Mouse (Mus musculus): ENCODE data around the gene Pigh. TPM values are rescaled to one million over a fixed set of nuclear protein-coding genes. Genes with fewer than 3 reads are reported as not detected.

The Pigh gene
- total and polyA plus RNA-seq, 3 experiments = 14.7 to 60.1 (median 47.3) TPM

- H3K27me3 ChIP-seq (ENCODE audit: insufficient read depth, low read length) = peaks cover 3% of the 10 kb centered on the region; the same call in 1 of the 2 replicates
- no peaks in the 10 kb centered on the region for H3K9me3 ChIP-seq (replicated peaks)
- TF ChIP-seq GATA1 (IDR thresholded peaks at IDR 0.05; ENCODE audit: borderline replicate concordance, low read length) = no peak
- no peak for TF ChIP-seq GATA2 (IDR thresholded peaks at IDR 0.05; ENCODE audit: borderline replicate concordance, low read depth, low read length)
- TF ChIP-seq TAL1 (conservative IDR thresholded peaks at IDR 0.05; ENCODE audit: low read depth, low read length) = no peak
- H3K4me3 ChIP-seq (ENCODE audit: low read depth, low read length) = no peak overlapping the region
- no peak for DNase-seq (ENCODE audit: low spot score)
- ATAC-seq (ENCODE audit: extremely low read depth, insufficient number of reproducible peaks, low FRiP score, poor library complexity, severe bottlenecking) = no peak
- peaks cover 2% of the 10 kb centered on the region; the same call in 1 of the 2 replicates for H3K4me1 ChIP-seq (ENCODE audit: insufficient read depth, low read depth, low read length)
- peaks cover 35% of the 10 kb centered on the region for H3K36me3 ChIP-seq (replicated peaks)
Measured at GRCm38 (mm10) chr12:79069916-79070315, 19.5 kb downstream of the Pigh start.

- peaks cover 29% of the 10 kb centered on the region for H3K36me3 ChIP-seq (replicated peaks)
- H3K27me3 ChIP-seq (ENCODE audit: insufficient read depth, low read length) = peaks cover 9% of the 10 kb centered on the region; the same call in 1 of the 2 replicates
- TF ChIP-seq POLR2AphosphoS5 (IDR thresholded peaks at IDR 0.05; ENCODE audit: insufficient replicate concordance, low read depth, low read length) = no peak
- TF ChIP-seq TAL1 (conservative IDR thresholded peaks at IDR 0.05; ENCODE audit: low read depth, low read length) = no peak
- no peak for TF ChIP-seq GATA2 (IDR thresholded peaks at IDR 0.05; ENCODE audit: borderline replicate concordance, low read depth, low read length)
- TF ChIP-seq GATA1 (IDR thresholded peaks at IDR 0.05; ENCODE audit: borderline replicate concordance, low read length) = no peak
- no peak for TF ChIP-seq CTCF (IDR thresholded peaks at IDR 0.05; ENCODE audit: low read depth, low read length)
- H3K9me3 ChIP-seq (replicated peaks) = no peaks in the 10 kb centered on the region
- peaks cover 2% of the 10 kb centered on the region; the same call in 1 of the 2 replicates for H3K4me1 ChIP-seq (ENCODE audit: insufficient read depth, low read depth, low read length)
- ATAC-seq (ENCODE audit: extremely low read depth, insufficient number of reproducible peaks, low FRiP score, poor library complexity, severe bottlenecking) = no peak
- DNase-seq (ENCODE audit: low spot score) = no peak
- no peak overlapping the region for H3K4me3 ChIP-seq (ENCODE audit: low read depth, low read length)
Measured at GRCm38 (mm10) chr12:79069187-79069608, 20.3 kb downstream of the Pigh start.

GRCm38 (mm10) chr12:79068306-79068705 is 21.1 kb downstream of the Pigh start:
- peaks cover 17% of the 10 kb centered on the region; the same call in 1 of the 2 replicates for H3K27me3 ChIP-seq (ENCODE audit: insufficient read depth, low read length)
- H3K4me3 ChIP-seq (ENCODE audit: low read depth, low read length) = no peak overlapping the region
- no peaks in the 10 kb centered on the region for H3K9me3 ChIP-seq (replicated peaks)
- DNase-seq (ENCODE audit: low spot score) (no peak), ATAC-seq (ENCODE audit: extremely low read depth, insufficient number of reproducible peaks, low FRiP score, poor library complexity, severe bottlenecking) (no peak)
- peaks cover 20% of the 10 kb centered on the region for H3K36me3 ChIP-seq (replicated peaks)
- peaks cover 2% of the 10 kb centered on the region; the same call in 1 of the 2 replicates for H3K4me1 ChIP-seq (ENCODE audit: insufficient read depth, low read depth, low read length)
- no peak for TF ChIP-seq CTCF (IDR thresholded peaks at IDR 0.05; ENCODE audit: low read depth, low read length)
- TF ChIP-seq TAL1 (conservative IDR thresholded peaks at IDR 0.05; ENCODE audit: low read depth, low read length) = no peak
- no peak for TF ChIP-seq GATA2 (IDR thresholded peaks at IDR 0.05; ENCODE audit: borderline replicate concordance, low read depth, low read length)
- TF ChIP-seq POLR2AphosphoS5 (IDR thresholded peaks at IDR 0.05; ENCODE audit: insufficient replicate concordance, low read depth, low read length) = no peak
- no peak for TF ChIP-seq GATA1 (IDR thresholded peaks at IDR 0.05; ENCODE audit: borderline replicate concordance, low read length)

- no peak for ATAC-seq (ENCODE audit: extremely low read depth, insufficient number of reproducible peaks, low FRiP score, poor library complexity, severe bottlenecking)
- H3K36me3 ChIP-seq (replicated peaks) = peaks cover 12% of the 10 kb centered on the region
- TF ChIP-seq POLR2AphosphoS5 (IDR thresholded peaks at IDR 0.05; ENCODE audit: insufficient replicate concordance, low read depth, low read length) (no peak), TAL1 (conservative IDR thresholded peaks at IDR 0.05; ENCODE audit: low read depth, low read length) (no peak), CTCF (IDR thresholded peaks at IDR 0.05; ENCODE audit: low read depth, low read length) (no peak), GATA1 (IDR thresholded peaks at IDR 0.05; ENCODE audit: borderline replicate concordance, low read length) (no peak), GATA2 (IDR thresholded peaks at IDR 0.05; ENCODE audit: borderline replicate concordance, low read depth, low read length) (no peak)
- H3K9me3 ChIP-seq (replicated peaks) = no peaks in the 10 kb centered on the region
- peaks cover 19% of the 10 kb centered on the region for H3K27me3 ChIP-seq (ENCODE audit: insufficient read depth, low read length)
- DNase-seq (ENCODE audit: low spot score) = no peak
- H3K4me3 ChIP-seq (ENCODE audit: low read depth, low read length) = no peak overlapping the region
- peaks cover 2% of the 10 kb centered on the region; the same call in 1 of the 2 replicates for H3K4me1 ChIP-seq (ENCODE audit: insufficient read depth, low read depth, low read length)
Measured at GRCm38 (mm10) chr12:79067526-79067925, 21.9 kb downstream of the Pigh start.

- Histone ChIP-seq H3K4me3 (ENCODE audit: low read depth, low read length) (no peak overlapping the region), H3K4me1 (ENCODE audit: insufficient read depth, low read depth, low read length) (peaks cover 2% of the 10 kb centered on the region; the same call in 1 of the 2 replicates), H3K9me3 (replicated peaks) (no peaks in the 10 kb centered on the region), H3K36me3 (replicated peaks) (peaks cover 9% of the 10 kb centered on the region), H3K27me3 (ENCODE audit: insufficient read depth, low read length) (peaks cover 28% of the 10 kb centered on the region)
- ATAC-seq (ENCODE audit: extremely low read depth, insufficient number of reproducible peaks, low FRiP score, poor library complexity, severe bottlenecking) = no peak
- DNase-seq (ENCODE audit: low spot score) = no peak
- TF ChIP-seq CTCF (IDR thresholded peaks at IDR 0.05; ENCODE audit: low read depth, low read length) (no peak), POLR2AphosphoS5 (IDR thresholded peaks at IDR 0.05; ENCODE audit: insufficient replicate concordance, low read depth, low read length) (no peak), TAL1 (conservative IDR thresholded peaks at IDR 0.05; ENCODE audit: low read depth, low read length) (no peak), GATA1 (IDR thresholded peaks at IDR 0.05; ENCODE audit: borderline replicate concordance, low read length) (no peak), GATA2 (IDR thresholded peaks at IDR 0.05; ENCODE audit: borderline replicate concordance, low read depth, low read length) (no peak)
Measured at GRCm38 (mm10) chr12:79066431-79066830, 23.0 kb downstream of the Pigh start.

GRCm38 (mm10) chr12:79064451-79064850 is 25.0 kb downstream of the Pigh start:
- Histone ChIP-seq H3K4me3 (ENCODE audit: low read depth, low read length) (no peak overlapping the region), H3K36me3 (replicated peaks) (no peaks in the 10 kb centered on the region), H3K9me3 (replicated peaks) (no peaks in the 10 kb centered on the region), H3K27me3 (ENCODE audit: insufficient read depth, low read length) (peaks cover 47% of the 10 kb centered on the region), H3K4me1 (ENCODE audit: insufficient read depth, low read depth, low read length) (no peaks in the 10 kb centered on the region)
- TF ChIP-seq GATA1 (IDR thresholded peaks at IDR 0.05; ENCODE audit: borderline replicate concordance, low read length) (no peak), POLR2AphosphoS5 (IDR thresholded peaks at IDR 0.05; ENCODE audit: insufficient replicate concordance, low read depth, low read length) (no peak), GATA2 (IDR thresholded peaks at IDR 0.05; ENCODE audit: borderline replicate concordance, low read depth, low read length) (no peak), TAL1 (conservative IDR thresholded peaks at IDR 0.05; ENCODE audit: low read depth, low read length) (no peak), CTCF (IDR thresholded peaks at IDR 0.05; ENCODE audit: low read depth, low read length) (no peak)
- no peak for ATAC-seq (ENCODE audit: extremely low read depth, insufficient number of reproducible peaks, low FRiP score, poor library complexity, severe bottlenecking)
- DNase-seq (ENCODE audit: low spot score) = no peak

All from G1E (cell line).